Mouse (Mus musculus): ENCODE measurements around the gene Ptgr1.

Ptgr1 gene

DNA sequence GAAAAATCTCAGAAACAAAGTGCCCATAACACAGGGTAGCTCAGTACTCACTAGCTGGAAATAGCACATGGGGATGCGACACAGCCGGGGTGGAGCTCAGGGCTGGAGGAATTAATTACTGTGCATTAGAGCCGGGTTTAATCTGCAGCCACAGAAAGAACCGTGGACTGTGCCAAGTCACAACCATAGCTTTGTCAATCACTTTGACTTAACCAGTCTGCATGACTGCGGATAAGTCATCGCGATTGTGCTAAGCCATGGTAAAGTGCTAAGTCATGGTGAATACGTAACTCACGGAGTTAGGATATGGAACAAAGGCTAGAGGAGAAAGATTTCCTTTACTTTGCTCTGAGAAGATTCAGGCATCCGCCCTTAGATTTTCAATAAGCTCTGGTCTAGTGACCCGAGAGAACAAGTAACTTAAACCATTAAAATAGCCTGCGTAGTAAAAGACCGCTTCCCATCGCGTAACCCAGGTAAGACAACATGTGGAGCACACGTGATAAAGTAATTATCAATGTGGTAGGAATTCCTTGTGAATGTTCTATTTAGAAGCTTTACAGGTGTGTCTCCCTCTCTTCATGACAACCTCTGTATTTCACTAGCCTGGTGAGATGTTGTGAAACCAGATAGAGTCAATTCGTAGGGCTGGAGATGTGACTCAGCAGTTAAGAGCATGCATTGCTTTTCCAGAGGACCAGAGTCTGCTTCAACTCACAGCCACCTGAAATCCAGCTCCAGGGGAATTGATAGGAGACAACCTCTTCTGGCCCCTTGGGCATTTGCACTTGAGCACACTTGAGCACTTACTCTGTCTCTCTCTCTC is 3.9 kb upstream of the Ptgr1 start:
- DNase-seq (ENCODE audit: low spot score in 2 of 2): no peak

DNA sequence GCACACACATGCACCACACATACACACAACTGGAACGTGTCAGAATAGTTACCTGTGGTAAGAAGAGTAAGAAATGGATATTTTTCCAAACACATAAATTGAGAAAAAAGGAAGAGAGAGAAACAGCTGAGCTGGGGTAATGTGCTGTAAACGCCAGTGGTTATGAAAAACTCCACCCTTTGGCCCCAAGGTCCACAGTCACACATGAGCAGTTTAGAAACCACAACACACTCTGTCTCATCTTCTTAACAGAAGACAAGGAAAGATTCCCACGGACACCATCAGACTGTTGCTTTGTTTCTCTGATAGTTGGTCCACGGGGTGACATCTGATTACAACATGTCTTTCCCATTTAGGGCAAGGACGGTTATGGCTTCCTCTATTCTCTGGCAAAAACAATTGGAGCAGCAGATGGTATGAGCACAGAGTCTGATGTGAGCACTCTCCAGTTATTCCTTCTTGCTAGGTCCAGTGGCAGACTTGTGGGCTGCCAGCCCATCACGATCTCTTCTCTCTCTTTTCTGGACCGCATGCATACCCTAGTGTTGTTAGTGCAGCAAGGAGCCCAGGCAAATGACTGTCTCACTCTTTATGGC is 2.5 kb upstream of the Ptgr1 start:
- no peak for DNase-seq (ENCODE audit: low spot score in 2 of 2)

DNA sequence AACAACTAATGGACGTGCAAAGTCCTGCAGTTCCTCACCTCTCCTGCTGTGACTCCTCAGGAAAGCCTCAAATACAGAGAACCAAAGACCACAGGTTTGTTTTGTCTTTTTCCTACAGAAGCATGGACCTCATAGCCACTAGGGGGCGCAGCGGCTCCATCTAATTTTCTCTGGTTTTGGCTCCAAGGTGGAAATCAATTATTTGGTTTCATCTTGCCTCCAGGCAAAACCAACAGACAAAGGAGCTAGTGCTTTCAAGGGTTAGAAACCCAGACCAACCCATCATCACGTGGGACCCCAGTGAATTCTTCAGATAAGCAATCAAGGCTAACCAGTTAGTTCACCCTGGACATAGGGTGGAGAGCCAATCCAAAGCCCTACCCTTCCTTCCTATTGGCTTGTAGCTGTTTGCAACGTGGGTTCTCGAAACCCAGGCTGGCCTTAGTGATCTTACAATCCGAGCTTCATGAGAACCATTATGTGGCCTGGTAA is 1.7 kb downstream of the Ptgr1 start:
- peak; percentile 61 to 76 for DNase-seq (ENCODE audit: low spot score in 2 of 2)

DNA sequence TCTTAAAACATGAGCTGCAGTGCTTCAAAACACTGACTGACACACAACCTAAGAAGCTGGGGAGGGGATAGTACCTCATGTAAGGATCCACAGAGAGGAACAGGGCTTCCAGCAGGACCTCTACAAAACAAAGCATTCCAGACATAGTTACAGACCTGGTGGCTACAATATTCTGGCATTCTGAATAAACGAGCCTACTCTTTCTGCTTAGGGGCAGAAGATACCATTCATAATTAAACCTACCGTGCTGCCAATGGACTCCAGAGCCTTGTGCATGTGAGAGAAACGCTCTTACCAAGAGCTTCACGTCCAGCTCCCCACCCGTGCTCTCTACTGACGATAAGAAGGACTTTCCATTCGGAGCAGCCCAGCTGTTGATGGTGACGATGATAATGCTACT is 4.1 kb downstream of the Ptgr1 start:
- DNase-seq (ENCODE audit: low spot score in 2 of 2): no peak

DNA sequence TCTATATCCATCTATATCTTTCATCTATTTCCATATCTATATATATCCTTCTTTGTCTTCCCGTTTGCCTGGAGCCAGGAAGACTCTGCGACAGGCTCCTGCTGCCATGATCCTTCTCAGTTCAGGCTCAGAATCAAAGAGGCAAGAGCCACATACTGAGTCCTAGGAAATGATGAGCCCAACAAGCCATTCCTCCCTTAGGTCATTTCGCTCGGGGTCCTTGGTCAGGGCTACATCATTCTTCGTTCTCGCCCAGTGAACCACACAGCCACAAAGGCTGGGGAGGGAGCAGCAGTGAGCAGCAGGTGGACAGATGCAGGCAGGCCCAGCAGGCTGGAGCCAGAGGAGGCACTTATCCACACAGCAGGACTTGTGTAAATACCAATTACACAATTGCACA is 5.5 kb downstream of the Ptgr1 start:
- DNase-seq (ENCODE audit: low spot score in 2 of 2): no peak

DNA sequence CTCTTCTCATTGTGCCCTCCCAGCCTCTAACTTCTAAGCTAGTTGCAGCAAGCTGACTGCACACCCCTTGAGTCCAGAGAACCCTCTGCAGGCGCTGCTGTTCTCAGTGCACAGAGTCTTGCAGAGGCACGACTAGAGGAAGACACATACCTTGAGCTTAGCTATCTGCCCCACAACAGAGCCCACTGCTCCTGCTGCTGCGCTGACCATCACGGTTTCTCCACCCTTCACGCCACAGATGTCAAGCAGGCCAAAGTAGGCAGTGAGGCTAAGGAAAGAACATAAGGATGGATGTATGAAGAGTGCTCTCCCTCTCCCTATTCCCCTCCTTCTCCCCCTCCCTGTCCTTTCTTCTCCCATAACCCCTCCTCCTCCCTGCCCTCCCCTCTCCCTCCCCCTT is 11.2 kb downstream of the Ptgr1 start:
- no peak for DNase-seq (ENCODE audit: low spot score in 2 of 2)

DNA sequence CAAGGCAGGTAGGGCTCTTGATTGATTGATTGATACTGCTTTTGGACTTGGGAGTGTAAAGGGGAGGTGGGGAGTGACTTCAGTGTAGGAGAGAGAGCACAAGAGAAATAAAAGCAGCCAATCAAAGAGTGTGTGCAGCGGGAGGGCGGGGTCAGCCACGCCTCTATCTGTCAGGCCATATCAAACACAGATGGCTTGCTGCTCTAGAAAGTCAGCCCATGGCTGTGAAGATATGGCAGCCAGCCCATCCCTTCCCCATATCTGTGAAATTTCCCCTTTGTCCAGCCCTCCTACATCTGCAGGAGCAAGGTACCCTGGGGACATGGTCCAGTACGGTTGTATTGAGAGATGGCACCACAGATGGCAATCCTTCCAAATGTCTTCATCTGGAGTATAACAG is 16.2 kb downstream of the Ptgr1 start:
- peak; percentile 5 to 15 for DNase-seq (ENCODE audit: low spot score in 2 of 2)

DNA sequence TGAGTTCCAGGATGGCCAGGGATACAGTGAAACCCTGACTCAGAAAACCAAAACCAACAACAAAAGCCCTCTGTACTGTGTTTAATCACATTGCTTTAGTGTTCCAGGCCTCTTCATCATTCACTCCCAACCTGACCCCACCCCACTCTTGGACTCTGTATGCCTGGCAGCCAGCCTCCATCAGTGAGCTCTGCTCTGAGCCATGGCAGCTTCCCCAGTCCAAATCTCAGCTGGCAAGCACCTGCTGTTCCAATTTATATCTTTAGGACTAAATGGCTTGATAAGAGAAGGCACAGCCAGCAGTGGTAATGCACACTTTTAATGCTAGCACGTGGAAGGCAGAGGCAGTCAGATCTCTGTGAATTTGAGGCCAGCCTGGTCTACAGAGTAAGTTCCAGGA is 21.8 kb downstream of the Ptgr1 start:
- no peak for DNase-seq (ENCODE audit: low spot score in 2 of 2)

DNA sequence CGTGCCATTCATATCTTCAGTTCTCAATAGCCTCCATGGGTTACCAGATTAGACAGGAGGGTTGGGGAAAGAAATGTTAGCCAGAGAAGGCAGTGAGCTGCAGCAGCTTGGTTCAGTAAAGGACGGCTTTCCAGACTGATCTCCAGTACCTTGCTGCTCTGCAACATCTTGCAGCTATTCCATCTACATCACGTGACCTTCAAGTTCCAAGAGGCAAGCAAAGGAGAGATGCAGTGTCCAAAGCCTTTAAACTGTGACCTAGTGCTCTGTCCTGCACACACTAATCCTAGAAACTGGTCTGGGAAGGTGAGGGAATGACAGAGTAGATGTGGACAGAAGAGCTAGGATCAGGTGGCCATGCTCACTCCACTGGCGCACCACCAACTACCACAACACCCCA is 23.6 kb downstream of the Ptgr1 start:
- no peak for DNase-seq (ENCODE audit: low spot score in 2 of 2)

DNA sequence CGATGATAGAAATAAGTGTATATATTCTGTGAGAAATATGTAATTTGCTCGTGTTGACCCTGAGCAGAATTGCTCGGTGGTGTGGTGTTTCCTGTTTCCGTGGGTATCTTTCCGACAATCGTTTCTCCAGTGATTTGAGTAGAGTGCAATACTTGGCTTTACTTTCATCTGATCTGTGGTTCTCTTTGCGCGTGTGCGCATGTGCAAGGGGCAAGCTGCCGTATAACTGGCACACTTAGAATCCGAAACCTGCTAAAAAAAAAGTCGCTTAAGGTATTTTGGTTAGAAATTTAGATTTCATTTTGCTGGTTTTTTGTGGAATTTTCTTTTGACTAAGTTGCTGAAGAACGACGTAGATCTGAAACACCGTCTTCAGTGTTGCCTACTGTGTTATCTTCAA is 25.2 kb downstream of the Ptgr1 start:
- no peak for DNase-seq (ENCODE audit: low spot score in 2 of 2)

DNA sequence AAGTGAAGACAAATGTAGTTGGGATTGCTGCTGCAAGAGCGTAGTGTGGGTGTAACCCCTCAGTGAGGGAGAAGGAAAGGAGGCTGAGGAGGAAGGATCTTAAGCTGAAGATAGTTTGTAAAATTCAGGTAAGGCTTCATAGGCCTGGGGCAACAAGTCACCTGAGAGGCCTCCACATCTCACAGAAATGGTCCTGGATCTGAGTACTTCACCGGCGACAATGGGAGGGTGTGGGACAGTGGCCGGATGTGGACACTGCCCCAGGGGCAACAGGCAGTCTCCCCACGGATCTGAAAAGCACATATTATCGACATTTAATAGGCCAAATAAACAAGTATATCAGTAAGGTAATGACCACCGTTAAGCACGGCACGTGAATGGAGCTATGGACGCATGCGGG is 34.3 kb downstream of the Ptgr1 start:
- DNase-seq (ENCODE audit: low spot score in 2 of 2): no peak

DNA sequence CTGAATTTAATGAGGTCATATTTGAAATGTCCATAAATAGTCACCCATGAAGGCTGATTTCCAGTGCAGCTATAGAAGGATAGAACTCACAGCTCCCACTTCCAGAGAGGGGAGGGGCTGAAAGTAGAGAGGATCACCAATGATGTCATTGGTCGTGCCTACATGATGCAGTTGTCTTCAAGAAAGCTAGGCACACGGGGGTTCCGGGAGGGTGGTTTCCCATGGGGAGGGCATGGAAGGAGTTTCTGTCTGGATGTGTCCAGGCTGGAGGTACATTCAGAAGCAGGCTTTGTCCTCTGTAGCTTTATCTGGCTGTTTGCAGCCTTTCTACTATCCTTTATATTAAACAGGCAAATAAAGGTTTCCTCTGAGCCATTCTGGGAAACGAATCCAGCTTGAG is 38.5 kb downstream of the Ptgr1 start:
- no peak for DNase-seq (ENCODE audit: low spot score in 2 of 2)

DNA sequence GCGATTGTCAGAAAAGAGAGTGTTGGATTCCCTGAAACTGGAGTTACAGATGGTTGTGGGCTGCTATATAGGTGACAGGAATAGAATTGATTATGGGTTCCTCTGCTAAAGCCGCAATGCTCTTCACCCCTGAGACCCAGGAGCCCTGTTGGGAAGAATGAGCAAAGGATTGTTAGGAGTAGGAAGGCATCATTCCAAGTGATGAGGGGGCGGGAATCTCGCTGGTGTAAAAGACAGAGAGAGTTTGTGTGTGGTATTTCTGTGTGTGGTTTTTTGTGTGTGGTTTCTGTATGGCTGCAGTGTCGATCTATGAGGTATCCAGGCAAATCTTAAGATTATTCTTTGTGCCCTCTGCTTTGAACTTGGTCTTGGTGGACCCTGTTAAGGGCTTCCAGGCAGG is 42.2 kb downstream of the Ptgr1 start:
- DNase-seq (ENCODE audit: low spot score in 2 of 2): no peak

DNA sequence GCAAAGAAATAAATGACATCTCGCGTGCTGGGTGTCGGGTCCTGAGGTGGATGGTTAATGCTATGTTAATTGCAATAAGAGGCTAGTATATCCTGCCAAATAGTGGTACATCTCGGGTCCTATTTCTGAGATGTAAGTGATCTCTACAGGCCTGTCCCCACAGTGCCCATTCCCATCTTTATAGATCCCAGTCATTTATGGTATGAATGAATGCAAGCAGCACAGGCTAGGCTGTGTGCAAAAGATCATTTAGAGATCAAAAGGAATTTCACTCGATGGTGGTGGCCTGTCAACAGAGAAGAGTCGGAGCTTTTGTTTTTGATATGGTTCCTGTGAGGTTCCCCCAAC is 42.7 kb downstream of the Ptgr1 start:
- no peak for DNase-seq (ENCODE audit: low spot score in 2 of 2)

DNA sequence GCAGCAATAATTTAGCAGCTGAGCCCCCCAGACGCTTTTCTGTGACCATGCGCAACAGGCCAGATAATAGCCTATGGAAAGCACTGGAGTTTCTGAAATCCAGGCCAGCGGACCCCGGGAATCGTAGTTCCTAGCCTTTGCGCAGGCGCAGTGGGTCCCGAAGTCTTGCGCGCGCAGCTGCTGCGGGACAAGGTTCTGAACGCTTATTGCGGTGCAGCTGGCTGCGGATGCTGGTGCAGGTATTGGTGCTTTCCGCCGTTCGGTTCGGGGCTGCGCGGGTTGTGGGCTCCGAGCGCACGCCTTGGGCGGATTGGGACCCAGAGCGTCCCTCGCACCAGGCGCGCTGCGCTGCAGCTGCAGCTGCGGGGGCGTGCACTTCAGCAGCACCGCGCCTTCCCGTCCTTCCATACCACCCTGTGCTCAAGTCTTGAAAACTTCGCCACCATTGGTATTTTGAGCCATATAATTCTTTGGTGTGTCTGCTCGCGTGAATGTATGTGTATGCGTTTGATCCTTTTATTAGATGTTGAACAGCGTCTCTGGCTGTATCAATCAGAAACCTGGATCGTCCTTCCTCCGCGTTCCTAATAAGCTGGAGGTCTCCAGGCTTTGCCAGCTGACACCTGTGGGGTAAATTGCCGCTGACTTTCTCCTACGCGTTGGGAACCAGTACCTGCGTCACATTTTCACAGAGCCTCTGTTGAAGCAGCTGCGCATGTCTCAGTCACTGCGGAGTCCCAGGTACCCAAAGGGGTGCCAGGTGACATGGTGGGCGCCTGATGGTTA is 43.3 kb downstream of the Ptgr1 start, which contains the start of gene Zkscan16:
Gene Zkscan16, plus strand, starts transcription at position 209 of the 786 bp plus-strand sequence.
- DNase-seq (ENCODE audit: low spot score in 2 of 2): peak; percentile 17 to 51

DNA sequence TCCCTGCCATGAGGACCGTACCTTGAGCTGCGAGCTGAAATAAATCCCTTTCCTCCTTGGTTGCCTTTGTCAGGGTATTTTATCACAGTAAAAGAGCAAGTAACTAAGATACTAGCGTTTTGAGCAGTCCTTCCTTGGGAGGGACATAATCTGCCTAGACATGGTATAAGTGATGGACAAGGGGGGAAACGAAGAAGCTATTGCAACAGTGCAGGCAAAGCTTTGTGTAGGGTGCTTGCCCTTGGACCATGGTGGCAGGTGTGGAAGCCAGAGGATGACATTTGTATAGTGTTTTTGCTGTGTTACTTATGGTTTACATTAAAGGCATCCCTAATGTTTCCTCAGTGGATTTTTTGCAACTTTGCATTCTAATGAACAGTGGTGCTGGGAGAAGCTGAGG is 44.0 kb downstream of the Ptgr1 start:
- DNase-seq (ENCODE audit: low spot score in 2 of 2): no peak

DNA sequence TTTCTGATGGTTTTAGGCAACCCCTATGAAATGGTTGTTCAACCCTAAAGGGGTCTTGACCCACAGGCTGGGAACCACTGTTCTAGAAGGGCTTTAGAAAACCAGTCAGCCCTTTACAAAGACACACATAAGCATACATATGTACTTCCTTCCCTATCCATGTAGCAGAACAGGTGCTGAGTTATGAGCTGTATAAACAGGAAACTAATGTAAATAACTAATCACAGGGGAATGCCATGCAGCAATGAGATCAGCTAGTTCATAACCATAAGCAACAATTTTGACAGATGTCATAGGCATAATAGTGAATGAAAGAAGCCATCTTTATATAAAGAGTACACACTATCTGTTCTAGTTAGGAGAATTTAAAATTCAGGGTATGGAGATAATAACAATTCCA is 45.3 kb downstream of the Ptgr1 start:
- DNase-seq (ENCODE audit: low spot score in 2 of 2): no peak

DNA sequence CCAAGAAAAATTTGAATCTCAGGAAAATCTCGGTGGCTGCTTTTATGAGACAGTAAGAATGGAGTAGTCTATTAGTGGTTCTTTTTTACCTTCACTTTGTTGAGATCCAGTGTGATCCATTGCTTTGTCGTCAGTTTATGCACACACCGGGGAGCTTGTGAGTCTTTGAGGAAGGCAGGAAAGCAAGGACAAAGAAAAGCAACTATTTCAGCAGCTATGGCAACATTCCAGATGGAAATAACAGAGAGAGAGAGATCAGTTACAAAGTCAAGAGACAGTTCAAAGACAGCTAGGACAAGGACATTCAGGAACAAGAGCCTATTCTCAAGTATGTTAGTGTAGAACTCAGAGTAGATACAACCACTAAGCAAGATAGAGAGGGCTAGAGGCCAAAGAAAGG is 51.1 kb downstream of the Ptgr1 start:
- DNase-seq (ENCODE audit: low spot score in 2 of 2): no peak

DNA sequence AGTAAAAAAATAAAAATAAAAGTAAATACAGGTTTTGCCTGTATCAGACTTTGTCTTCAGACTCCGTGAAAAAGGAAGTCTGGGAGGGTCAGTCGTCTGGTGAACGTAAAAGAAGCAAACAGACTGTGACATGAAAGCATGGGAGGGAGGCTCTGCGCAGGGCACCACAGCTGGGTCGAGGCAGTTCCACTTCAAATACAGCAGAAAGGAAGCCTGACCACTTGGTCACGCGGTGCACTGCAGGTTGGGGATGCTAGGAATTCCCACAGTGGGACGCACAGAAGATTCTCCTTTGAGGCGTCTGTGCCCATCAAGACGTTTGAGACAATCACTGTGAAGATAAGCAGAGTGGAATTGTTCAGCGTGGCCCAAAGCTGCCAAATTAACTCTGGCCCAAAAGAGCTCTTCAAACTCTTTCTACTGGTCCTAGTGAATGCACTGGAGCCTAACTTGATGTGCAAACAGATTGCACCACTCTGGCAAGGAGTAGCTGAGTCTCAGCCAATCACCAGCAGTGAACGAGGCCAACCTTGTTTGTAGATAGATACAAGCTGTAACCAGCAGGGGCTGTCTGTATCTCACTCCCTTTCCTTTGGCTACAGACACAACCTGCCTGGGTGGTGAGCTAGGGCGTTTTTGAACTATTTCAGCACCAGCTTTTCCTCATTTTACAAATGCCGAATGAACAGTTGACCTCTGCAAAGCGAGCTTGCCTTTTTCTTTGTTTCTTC is 52.0 kb downstream of the Ptgr1 start:
- no peak for DNase-seq (ENCODE audit: low spot score in 2 of 2)

DNA sequence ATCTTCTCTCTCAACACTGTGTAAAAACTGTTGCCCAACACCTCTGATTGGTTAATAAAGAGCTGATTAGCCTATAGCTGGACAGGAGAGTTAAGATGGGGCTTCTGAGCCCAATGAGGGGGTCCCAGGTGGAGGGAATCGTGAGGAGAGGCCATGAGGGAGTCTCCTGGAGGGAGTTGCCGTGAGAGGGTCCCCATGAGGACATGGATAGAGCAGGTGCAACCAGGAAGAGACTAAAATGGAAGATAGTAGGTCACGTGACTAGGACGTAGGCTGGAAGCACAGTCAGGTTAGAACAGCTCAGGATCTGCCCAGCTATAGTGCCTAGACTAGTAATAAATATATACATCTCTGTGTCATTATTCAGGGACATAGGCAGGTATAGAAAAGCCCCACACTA is 52.6 kb downstream of the Ptgr1 start:
- DNase-seq (ENCODE audit: low spot score in 2 of 2): no peak

DNA sequence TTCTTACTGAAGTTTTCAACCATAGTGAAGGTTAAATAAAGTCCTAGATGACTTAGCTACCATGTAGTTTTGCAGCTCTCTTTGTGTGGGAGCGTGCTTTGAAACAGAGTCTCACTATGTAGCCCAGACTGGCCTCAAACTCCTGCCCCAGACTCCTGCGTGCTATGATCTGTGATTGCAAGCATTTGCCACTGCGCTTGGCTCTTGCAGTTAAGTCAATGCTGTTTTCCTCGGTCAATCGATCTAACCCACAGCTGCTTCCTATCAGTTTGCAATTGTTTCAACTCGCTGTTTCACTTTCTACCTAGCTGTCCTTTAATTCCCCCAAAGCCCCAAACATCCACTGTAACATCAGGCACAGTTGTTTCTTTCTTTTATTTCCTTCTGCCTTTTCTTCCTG is 54.4 kb downstream of the Ptgr1 start:
- DNase-seq (ENCODE audit: low spot score in 2 of 2): no peak

DNA sequence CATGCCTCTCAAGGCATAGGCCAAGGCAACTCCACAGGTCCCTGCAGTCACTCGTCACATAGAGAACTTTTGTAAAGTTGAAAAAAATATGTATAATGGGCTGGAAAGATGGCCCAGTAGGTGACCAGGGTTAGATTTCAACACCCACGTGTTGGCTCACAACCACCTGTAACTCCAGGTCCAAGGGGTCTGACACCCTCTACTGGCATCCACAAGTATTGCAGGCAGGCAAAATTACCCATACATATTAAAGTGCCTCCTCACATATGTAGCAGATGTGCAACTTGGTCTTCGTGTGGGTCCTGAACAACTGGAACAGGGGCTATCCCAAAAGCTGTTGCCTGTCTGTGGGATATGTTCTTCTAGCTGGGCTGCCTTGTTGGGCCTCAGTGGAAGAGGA is 59.3 kb downstream of the Ptgr1 start:
- no peak for DNase-seq (ENCODE audit: low spot score in 2 of 2)
